Mouse (Mus musculus) C2C12 (cell line): Measurements from ENCODE around the gene Nav2.

Experiments
- CEBPB ChIP-seq: IDR thresholded peaks from one replicate; pipeline ENCODE4 v1.6.1; 2011; ENCODE audit warnings: low read depth, mild to moderate bottlenecking, control low read depth, moderate library complexity
- CTCF ChIP-seq: IDR thresholded peaks from one replicate; pipeline ENCODE4 v1.5.1; 2011; ENCODE audit not compliant: control insufficient read depth, insufficient read depth, insufficient read length
- MAX ChIP-seq: IDR thresholded peaks from one replicate; pipeline ENCODE4 v1.6.1; 2011; ENCODE audit warnings: mild to moderate bottlenecking, control low read depth
- MYOD1 ChIP-seq: IDR thresholded peaks from one replicate; pipeline ENCODE4 v1.6.1; 2011; ENCODE audit warnings: low read depth; ENCODE audit not compliant: control insufficient read depth, insufficient read length
- USF1 ChIP-seq: IDR thresholded peaks from one replicate; pipeline ENCODE4 v1.6.1; 2011; ENCODE audit warnings: low read depth, mild to moderate bottlenecking, control low read depth, moderate library complexity

DNA sequence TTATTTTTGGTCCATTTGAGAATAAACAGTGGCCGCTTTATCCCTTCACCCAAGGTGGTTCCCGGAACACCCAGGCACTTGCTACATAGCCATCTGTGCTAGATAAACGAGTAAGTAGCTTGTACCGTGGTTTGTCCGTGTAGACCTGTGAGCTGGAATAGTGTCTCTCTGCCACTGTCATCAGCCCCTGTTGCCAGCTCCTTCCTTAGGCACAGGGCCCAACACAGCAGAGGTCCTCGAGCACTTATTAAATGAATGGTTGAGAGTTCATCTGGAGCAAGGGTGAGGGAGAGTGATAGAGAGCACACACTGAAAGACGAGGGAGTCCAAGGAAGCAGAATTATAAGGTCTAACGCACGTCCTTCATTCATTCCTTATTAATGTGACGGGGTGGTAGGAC, 106.0 kb downstream of the Nav2 start:
- TF ChIP-seq CTCF: no peak
- no peak for TF ChIP-seq USF1
- TF ChIP-seq MAX: no peak
- TF ChIP-seq CEBPB: no peak
- TF ChIP-seq MYOD1: no peak
